ENCODE assay signal across 14 mouse cellular contexts in the genomic region with DNA sequence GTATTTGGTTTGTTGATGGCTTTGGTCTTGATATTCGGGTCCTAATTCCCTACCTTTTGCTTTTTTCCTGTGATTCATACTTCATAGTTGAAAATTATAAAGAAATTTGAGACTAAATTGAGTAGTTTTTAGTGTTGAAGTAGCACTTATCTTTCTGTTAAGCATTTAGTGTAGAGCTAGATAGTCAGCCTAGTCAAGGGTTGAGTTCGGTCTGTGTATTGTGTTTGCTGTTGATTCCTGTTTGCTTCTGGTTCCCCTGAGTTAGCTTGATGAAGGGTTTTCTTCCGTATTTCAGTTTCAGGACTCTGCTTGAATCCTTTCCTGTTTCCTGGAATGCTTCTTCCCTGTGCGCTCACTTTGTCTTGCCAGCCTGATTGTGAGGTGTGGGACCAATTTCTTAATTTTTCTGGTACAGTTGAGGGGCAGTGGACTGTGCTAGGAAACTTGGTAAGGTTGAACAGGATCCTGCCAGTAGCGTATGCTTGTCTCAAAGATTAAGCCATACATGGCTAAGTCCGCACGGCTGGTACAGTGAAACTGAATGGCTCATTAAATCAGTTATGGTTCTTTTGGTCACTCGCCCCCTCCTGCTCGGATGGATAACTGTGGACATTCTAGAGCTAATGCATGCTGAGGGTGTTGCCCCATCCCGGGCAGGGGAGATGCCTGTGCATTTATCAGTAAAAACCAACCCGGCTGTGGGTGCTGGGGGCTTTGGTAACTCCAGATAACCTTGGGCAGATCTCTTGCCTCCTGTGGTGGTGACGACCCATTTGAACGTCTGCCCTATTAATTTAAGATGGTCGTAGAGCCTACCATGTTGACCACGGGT. TPM values are rescaled to one million over a fixed set of nuclear protein-coding genes. Genes with fewer than 3 reads are reported as not detected.
DNase-seq lines count a peak whose midpoint lies in the region; ATAC-seq and TF ChIP-seq lines count a peak whose summit lies in the region.
"Had no signal": no experiment of that assay in that cellular context is flagged by ENCODE, and none has a peak within 500 bp of the region (broad histone marks: within the 10 kb centered on the region; RNA-seq: fewer than 3 reads in every experiment).

No protein-coding gene starts in this region.

- peaks cover 3% of the 10 kb centered on the region; the same call in 1 of the 2 replicates for H3K36me3 ChIP-seq in lung, embryonic 14.5 days (ENCODE audit: insufficient read depth)
- peaks cover 16% of the 10 kb centered on the region for H3K36me3 ChIP-seq in liver, embryonic 13.5 days
- no peaks in the 10 kb centered on the region for H3K36me3 ChIP-seq in hindbrain, embryonic 11.5 days (ENCODE audit: control insufficient read depth, insufficient read depth, low read length)

- no peak overlapping the region for H3K4me3 ChIP-seq in lung, embryonic 14.5 days (ENCODE audit: low read depth, low read length)
- peak overlapping the region; percentile 37 for H3K4me3 ChIP-seq in liver, embryonic 13.5 days (replicated peaks)
- H3K4me3 ChIP-seq in hindbrain, embryonic 11.5 days (ENCODE audit: low read depth, low read length), result no peak overlapping the region
- H3K4me3 ChIP-seq: limb, embryonic 12.5 days; midbrain, embryonic 13.5 days had no signal

- no peak overlapping the region for H3K9ac ChIP-seq in lung, embryonic 14.5 days
- H3K9ac ChIP-seq in liver, embryonic 13.5 days, result peak overlapping the region; percentile 56
- H3K9ac ChIP-seq in hindbrain, embryonic 11.5 days (ENCODE audit: low read depth, low read length), result no peak overlapping the region
- H3K9ac ChIP-seq: limb, embryonic 12.5 days; midbrain, embryonic 13.5 days had no signal

- peak; percentile 24; the same call in 1 of the 2 replicates for ATAC-seq in lung, embryonic 14.5 days (ENCODE audit: insufficient read depth)
- ATAC-seq in liver, embryonic 13.5 days (ENCODE audit: low read depth), result peak; percentile 95
- ATAC-seq in hindbrain, embryonic 11.5 days (ENCODE audit: low FRiP score), result no peak
- ATAC-seq: midbrain, embryonic 13.5 days had no signal

- no peak for TF ChIP-seq CTCF in lung, embryonic 14.5 days (IDR thresholded peaks at IDR 0.05; ENCODE audit: low read depth)

- H3K4me2 ChIP-seq in lung, embryonic 14.5 days, result no peak overlapping the region
- H3K4me2 ChIP-seq in liver, embryonic 13.5 days, result peak overlapping the region; percentile 72
- no peak overlapping the region for H3K4me2 ChIP-seq in hindbrain, embryonic 11.5 days (replicated peaks; ENCODE audit: low read depth, low read length)
- H3K4me2 ChIP-seq: limb, embryonic 12.5 days; midbrain, embryonic 13.5 days had no signal

- WGBS in lung, embryonic 14.5 days, result 81% methylated on average over 15 of the region's 15 CpGs
- WGBS in liver, embryonic 13.5 days (ENCODE audit: insufficient replicate concordance), result 26% methylated on average over 15 of the region's 15 CpGs
- WGBS in hindbrain, embryonic 11.5 days, result 92% methylated on average over 15 of the region's 15 CpGs

- no peak overlapping the region for H3K27ac ChIP-seq in lung, embryonic 14.5 days (ENCODE audit: low read depth)
- H3K27ac ChIP-seq in liver, embryonic 13.5 days, result peak overlapping the region; percentile 87
- no peak overlapping the region for H3K27ac ChIP-seq in hindbrain, embryonic 11.5 days (ENCODE audit: low read depth, low read length)
- H3K27ac ChIP-seq: limb, embryonic 12.5 days; midbrain, embryonic 13.5 days had no signal

- no peaks in the 10 kb centered on the region for H3K27me3 ChIP-seq in lung, embryonic 14.5 days (ENCODE audit: insufficient read depth, low read length)
- H3K27me3 ChIP-seq in liver, embryonic 13.5 days, result no peaks in the 10 kb centered on the region
- H3K27me3 ChIP-seq in hindbrain, embryonic 11.5 days (ENCODE audit: control insufficient read depth, insufficient read depth, low read length), result no peaks in the 10 kb centered on the region
- H3K27me3 ChIP-seq: limb, embryonic 12.5 days; midbrain, embryonic 13.5 days had no signal

- DNase-seq in lung, embryonic 14.5 days, result no peak
- no peak for DNase-seq in lung, adult 18-20 months
- peak; percentile 57 for DNase-seq in c-Kit-positive CD71-positive TER-119-positive erythroid progenitor cells, embryonic 14.5 days (ENCODE audit: low spot score)
- DNase-seq in liver, embryonic 13.5 days, result peak; percentile 73
- peak; percentile 56 for DNase-seq in retina, postnatal 1 day
- no peak for DNase-seq in gastrocnemius, postnatal 25 days
- no peak for DNase-seq in hindbrain, embryonic 11.5 days (ENCODE audit: low spot score)
- DNase-seq: cerebellum, adult 9-10 months; gastrocnemius, postnatal 14 days; lung, postnatal 14 days; right cerebral cortex, postnatal 25 days; thymus, adult 2 months had no signal

- no peaks in the 10 kb centered on the region for H3K9me3 ChIP-seq in lung, embryonic 14.5 days (ENCODE audit: low read depth, low read length)
- H3K9me3 ChIP-seq in liver, embryonic 13.5 days (replicated peaks), result peaks cover 8% of the 10 kb centered on the region
- H3K9me3 ChIP-seq in hindbrain, embryonic 11.5 days (ENCODE audit: control insufficient read depth, low read length), result no peaks in the 10 kb centered on the region

- H3K4me1 ChIP-seq in lung, embryonic 14.5 days (ENCODE audit: insufficient read depth), result no peaks in the 10 kb centered on the region
- H3K4me1 ChIP-seq in liver, embryonic 13.5 days (replicated peaks), result peaks cover 58% of the 10 kb centered on the region
- H3K4me1 ChIP-seq in hindbrain, embryonic 11.5 days (replicated peaks; ENCODE audit: control insufficient read depth, insufficient read depth, low read length), result no peaks in the 10 kb centered on the region
- H3K4me1 ChIP-seq: limb, embryonic 12.5 days; midbrain, embryonic 13.5 days had no signal

RNA-seq across cellular contexts. Expression of a gene that starts 14.8 kb away (rescaled TPM):
- polyA plus RNA-seq in lung, embryonic 14.5 days (2014; fragmentation: Nextera tagmentation; extraction: Ambion mirVana), result 30.2 and 34.2 TPM in 2 replicates
- polyA plus RNA-seq in liver, embryonic 13.5 days (2015; fragmentation: Nextera tagmentation; extraction: Ambion mirVana), result 11.7 and 14.6 TPM in 2 replicates
- 10 to 100 TPM; 43.7 to 44.1 TPM for total RNA-seq in gastrocnemius, postnatal 25 days (2021)
- 53.0 and 57.9 TPM in 2 replicates for polyA plus RNA-seq in hindbrain, embryonic 11.5 days (2014; fragmentation: Nextera tagmentation; extraction: Ambion mirVana)

RNA-seq across cellular contexts. Expression of a gene that starts 48.0 kb away (rescaled TPM):
- 77.0 and 80.0 TPM in 2 replicates for polyA plus RNA-seq in lung, embryonic 14.5 days (2014; fragmentation: Nextera tagmentation; extraction: Ambion mirVana)
- polyA plus RNA-seq in liver, embryonic 13.5 days (2015; fragmentation: Nextera tagmentation; extraction: Ambion mirVana), result 37.5 and 50.6 TPM in 2 replicates
- 10 to 100 TPM; 36.4 to 37.0 TPM for total RNA-seq in gastrocnemius, postnatal 25 days (2021)
- 48.7 and 50.9 TPM in 2 replicates for polyA plus RNA-seq in hindbrain, embryonic 11.5 days (2014; fragmentation: Nextera tagmentation; extraction: Ambion mirVana)

Comparison
In these comparisons a context has a peak if more than half of its experiments do, and no peak if none do; other contexts are left out.
1. DNase-seq: peak in c-Kit-positive CD71-positive TER-119-positive erythroid progenitor cells, embryonic 14.5 days (single experiment), liver, embryonic 13.5 days (single experiment) and retina, postnatal 1 day (single experiment); none in lung, embryonic 14.5 days (single experiment), lung, adult 18-20 months (0 of 2), gastrocnemius, postnatal 25 days (single experiment) and hindbrain, embryonic 11.5 days (single experiment).